Mouse (Mus musculus): Measurements from ENCODE around the gene Cyp2c69. TPM values are rescaled to one million over a fixed set of nuclear protein-coding genes. Genes with fewer than 3 reads are reported as not detected.

Cyp2c69 gene
- not detected in 2 replicates for polyA plus RNA-seq (2012)

DNA sequence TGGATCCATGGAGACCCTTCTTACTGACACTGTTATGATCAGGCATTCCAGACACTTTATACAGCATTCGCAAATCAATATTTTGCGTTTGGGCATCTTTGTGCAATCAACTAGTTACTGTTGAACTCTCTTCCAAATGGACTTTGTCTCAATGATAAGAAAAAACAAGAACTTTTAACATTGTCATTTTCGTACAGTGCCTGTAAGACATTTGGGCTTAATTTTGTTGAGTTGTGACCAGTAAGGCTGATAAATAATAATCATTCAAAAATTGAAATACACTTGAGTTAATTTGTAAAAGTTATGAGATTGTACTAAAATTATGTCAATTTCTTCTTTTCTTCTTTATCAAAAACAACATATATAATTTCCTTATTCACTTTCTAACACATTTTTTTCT, at the start of gene Cyp2c69:
Gene Cyp2c69 (minus strand): TSS at position 101 of the 400 bp plus-strand sequence.

DNA sequence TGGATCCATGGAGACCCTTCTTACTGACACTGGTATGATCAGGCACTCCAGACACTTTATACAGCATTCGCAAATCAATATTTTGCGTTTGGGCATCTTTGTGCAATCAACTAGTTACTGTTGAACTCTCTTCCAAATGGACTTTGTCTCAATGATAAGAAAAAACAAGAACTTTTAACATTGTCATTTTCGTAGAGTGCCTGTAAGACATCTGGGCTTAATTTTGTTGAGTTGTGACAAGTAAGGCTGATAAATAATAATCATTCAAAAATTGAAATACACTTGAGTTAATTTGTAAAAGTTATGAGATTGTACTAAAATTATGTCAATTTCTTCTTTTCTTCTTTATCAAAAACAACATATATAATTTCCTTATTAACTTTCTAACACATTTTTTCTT, 73.9 kb downstream of the Cyp2c69 start, which contains the start of gene Cyp2c40:
Gene Cyp2c40 (minus strand): TSS at position 101 of the 400 bp plus-strand sequence.

Other genes starting within 250 kb of the Cyp2c69 start
- not detected in 2 replicates for gene Cyp2c67, start 237.7 kb downstream of the Cyp2c69 start, polyA plus RNA-seq (2012)
- gene Cyp2c68, start 145.7 kb downstream of the Cyp2c69 start, polyA plus RNA-seq (2012) = not detected in 2 replicates
- not detected in 2 replicates for gene Cyp2c40, start 74.0 kb downstream of the Cyp2c69 start, polyA plus RNA-seq (2012)
- not detected in 2 replicates for gene Cyp2c37, start 105.6 kb upstream of the Cyp2c69 start, polyA plus RNA-seq (2012)
- not detected in 2 replicates for gene Cyp2c54, start 187.0 kb upstream of the Cyp2c69 start, polyA plus RNA-seq (2012)
- gene Cyp2c50, start 202.9 kb upstream of the Cyp2c69 start, polyA plus RNA-seq (2012) = not detected in 2 replicates

Data from megakaryocyte-erythroid progenitor cell, adult 5 weeks (primary cell).